Mouse (Mus musculus) lung, embryonic 14.5 days (tissue): ENCODE results near the gene Pknox1. TPM values are rescaled to one million over a fixed set of nuclear protein-coding genes. Genes with fewer than 3 reads are reported as not detected.

ENCODE experiments used
- ATAC-seq: fragments of 200-750 bp; cut with Nextera tagmentation; 2 replicates; pipeline ENCODE4 v1.8.0; 2017; ENCODE audit warnings: mild to moderate bottlenecking, moderate TSS enrichment, moderate library complexity; ENCODE audit not compliant: insufficient read depth
- DNase-seq: peaks from one replicate; pipeline ENCODE4 v3.0.0-alpha.2; 2015
- H3K27ac ChIP-seq: fragments of 300-500 bp; sonication (generic); 2 replicates; pipeline ENCODE4 v1.5.1; 2014; ENCODE audit warnings: low read depth, mild to moderate bottlenecking, moderate library complexity
- H3K27me3 ChIP-seq: fragments of 300-500 bp; sonication (generic); 2 replicates; pipeline ENCODE4 v1.6.1; 2014; ENCODE audit warnings: low read length, control low read depth; ENCODE audit not compliant: insufficient read depth
- H3K36me3 ChIP-seq: fragments of 300-500 bp; sonication (generic); 2 replicates; pipeline ENCODE4 v1.6.1; 2014; ENCODE audit warnings: control low read depth; ENCODE audit not compliant: insufficient read depth
- H3K4me1 ChIP-seq: fragments of 300-500 bp; sonication (generic); 2 replicates; pipeline ENCODE4 v1.6.1; 2014; ENCODE audit warnings: antibody characterized with exemption, control low read depth; ENCODE audit not compliant: insufficient read depth
- H3K4me2 ChIP-seq: fragments of 300-500 bp; sonication (generic); 2 replicates; pipeline ENCODE4 v1.6.1; 2014; ENCODE audit warnings: mild to moderate bottlenecking
- H3K4me3 ChIP-seq: fragments of 300-500 bp; sonication (generic); 2 replicates; pipeline ENCODE4 v1.5.1; 2014; ENCODE audit warnings: low read depth, low read length
- H3K9ac ChIP-seq: fragments of 300-500 bp; sonication (generic); 2 replicates; pipeline ENCODE4 v1.6.1; 2014
- H3K9me3 ChIP-seq: fragments of 300-500 bp; sonication (generic); 2 replicates; pipeline ENCODE4 v1.6.1; 2016; ENCODE audit warnings: low read depth, low read length, control low read depth
- CTCF ChIP-seq: IDR thresholded peaks from 2 replicates; pipeline ENCODE4 v1.5.1; 2016; ENCODE audit warnings: antibody characterized with exemption, low read depth
- WGBS: fragments of 180-500 bp; shearing (Covaris S2); extraction: QIAGEN DNeasy Blood & Tissue Kit; methylation state at CpG from one replicate; pipeline ENCODE4 v1.1.7; 2014; 5-methylcytosine and 5-hydroxymethylcytosine counted together
- polyA plus RNA-seq: library from polyadenylated mRNA; unstranded; fragments of >200 nt; fragmentation: Nextera tagmentation; extraction: Ambion mirVana; gene quantifications from 2 replicates; pipeline ENCODE4 v1.2.1, GENCODE M21; 2014

Pknox1 gene
- polyA plus RNA-seq, 1 experiment from 2014 or later = 54.1 TPM

GRCm38 (mm10) chr17:31576394-31577175 lies 12.1 kb downstream of the Pknox1 start:
- H3K9me3 ChIP-seq = no peaks in the 10 kb centered on the region
- H3K9ac ChIP-seq = no peak overlapping the region
- TF ChIP-seq CTCF = no peak
- H3K4me1 ChIP-seq = no peaks in the 10 kb centered on the region
- H3K4me2 ChIP-seq = no peak overlapping the region
- H3K36me3 ChIP-seq = no peaks in the 10 kb centered on the region
- ATAC-seq (no peak), DNase-seq (no peak)
- 73% methylated on average over 10 of the region's 10 CpGs for WGBS
- H3K27ac ChIP-seq = no peak overlapping the region
- H3K4me3 ChIP-seq = no peak overlapping the region
- H3K27me3 ChIP-seq = no peaks in the 10 kb centered on the region

GRCm38 (mm10) chr17:31580344-31580743 lies 15.8 kb downstream of the Pknox1 start:
- 68% methylated on average over 3 of the region's 3 CpGs for whole genome bisulfite sequencing
- H3K27me3 ChIP-seq = no peaks in the 10 kb centered on the region
- H3K9ac ChIP-seq = no peak overlapping the region
- H3K4me3 ChIP-seq = no peak overlapping the region
- no peak for ATAC-seq
- no peaks in the 10 kb centered on the region for H3K4me1 ChIP-seq
- no peak for TF ChIP-seq CTCF
- H3K27ac ChIP-seq = no peak overlapping the region
- no peaks in the 10 kb centered on the region for H3K9me3 ChIP-seq
- no peak overlapping the region for H3K4me2 ChIP-seq
- no peak for DNase-seq
- H3K36me3 ChIP-seq = peaks cover 17% of the 10 kb centered on the region; the same call in 1 of the 2 replicates

GRCm38 (mm10) chr17:31583185-31583584 lies 18.7 kb downstream of the Pknox1 start:
- Histone ChIP-seq H3K27me3 (no peaks in the 10 kb centered on the region), H3K4me3 (no peak overlapping the region), H3K9ac (no peak overlapping the region), H3K4me2 (no peak overlapping the region), H3K36me3 (peaks cover 23% of the 10 kb centered on the region; the same call in 1 of the 2 replicates), H3K4me1 (no peaks in the 10 kb centered on the region), H3K27ac (no peak overlapping the region), H3K9me3 (no peaks in the 10 kb centered on the region)
- no peak for ATAC-seq
- no peak for DNase-seq
- TF ChIP-seq CTCF = no peak
- 62% methylated on average over 3 of the region's 3 CpGs for WGBS

- H3K27ac ChIP-seq = no peak overlapping the region
- no peak overlapping the region for H3K9ac ChIP-seq
- H3K4me3 ChIP-seq = no peak overlapping the region
- H3K36me3 ChIP-seq = peaks cover 28% of the 10 kb centered on the region; the same call in 1 of the 2 replicates
- 79% methylated on average over 6 of the region's 6 CpGs for WGBS
- no peak for TF ChIP-seq CTCF
- DNase-seq (no peak), ATAC-seq (no peak)
- H3K4me1 ChIP-seq = no peaks in the 10 kb centered on the region
- no peaks in the 10 kb centered on the region for H3K27me3 ChIP-seq
- H3K4me2 ChIP-seq = no peak overlapping the region
- H3K9me3 ChIP-seq = no peaks in the 10 kb centered on the region
Observed at GRCm38 (mm10) chr17:31583781-31584180, 19.2 kb downstream of the Pknox1 start.

GRCm38 (mm10) chr17:31588115-31588514 lies 23.6 kb downstream of the Pknox1 start:
- H3K27ac ChIP-seq = no peak overlapping the region
- no peak for DNase-seq
- H3K9ac ChIP-seq = no peak overlapping the region
- no peak for ATAC-seq
- H3K4me1 ChIP-seq = no peaks in the 10 kb centered on the region
- WGBS = 71% methylated on average over 7 of the region's 7 CpGs
- H3K4me3 ChIP-seq = no peak overlapping the region
- no peaks in the 10 kb centered on the region for H3K27me3 ChIP-seq
- H3K36me3 ChIP-seq = peaks cover 62% of the 10 kb centered on the region
- H3K4me2 ChIP-seq = no peak overlapping the region
- no peaks in the 10 kb centered on the region for H3K9me3 ChIP-seq
- no peak for TF ChIP-seq CTCF

- no peak for ATAC-seq
- H3K36me3 ChIP-seq = peaks cover 61% of the 10 kb centered on the region
- TF ChIP-seq CTCF = no peak
Observed at GRCm38 (mm10) chr17:31588726-31589125, 24.2 kb downstream of the Pknox1 start.

GRCm38 (mm10) chr17:31590846-31591245 lies 26.3 kb downstream of the Pknox1 start:
- Histone ChIP-seq H3K9me3 (no peaks in the 10 kb centered on the region), H3K4me1 (no peaks in the 10 kb centered on the region), H3K27ac (no peak overlapping the region), H3K4me2 (no peak overlapping the region), H3K27me3 (no peaks in the 10 kb centered on the region), H3K9ac (no peak overlapping the region), H3K4me3 (no peak overlapping the region), H3K36me3 (peaks cover 62% of the 10 kb centered on the region)
- WGBS = 84% methylated on average over 11 of the region's 11 CpGs
- ATAC-seq = no peak
- TF ChIP-seq CTCF = no peak
- no peak for DNase-seq

More at GRCm38 (mm10) chr17:31588726-31589125, 24.2 kb downstream of the Pknox1 start:
- Histone ChIP-seq H3K9me3 (no peaks in the 10 kb centered on the region), H3K9ac (no peak overlapping the region), H3K4me3 (no peak overlapping the region), H3K27ac (no peak overlapping the region), H3K4me2 (no peak overlapping the region), H3K27me3 (no peaks in the 10 kb centered on the region), H3K4me1 (no peaks in the 10 kb centered on the region)
- 84% methylated on average over 4 of the region's 4 CpGs for WGBS
- DNase-seq = no peak
